Mouse (Mus musculus) cortical plate, adult 2 months (tissue): ENCODE data around the gene Lrrc8d. TPM values are rescaled to one million over a fixed set of nuclear protein-coding genes. Genes with fewer than 3 reads are reported as not detected.

Source experiments
- H3K27ac ChIP-seq: fragments of 200-500 bp; 2 replicates; pipeline ENCODE4 v1.5.1; 2012; ENCODE audit warnings: low read length, control low read depth, inconsistent platforms; ENCODE audit not compliant: insufficient read depth
- H3K4me1 ChIP-seq: fragments of 200-500 bp; 2 replicates; pipeline ENCODE4 v1.6.1; 2011; ENCODE audit warnings: low read length; ENCODE audit not compliant: control insufficient read depth, insufficient read depth
- H3K4me3 ChIP-seq: fragments of 200-500 bp; 2 replicates; pipeline ENCODE4 v1.5.1; 2011; ENCODE audit warnings: mild to moderate bottlenecking, low read length, control low read depth; ENCODE audit not compliant: insufficient read depth
- CTCF ChIP-seq: fragments of 200-500 bp; IDR thresholded peaks from 2 replicates; pipeline ENCODE4 v1.5.1; 2011; ENCODE audit warnings: mild to moderate bottlenecking, control low read depth, low read length; ENCODE audit not compliant: insufficient read depth; ENCODE audit errors: extremely low read depth
- POLR2A ChIP-seq: fragments of 200-500 bp; IDR thresholded peaks from 2 replicates; pipeline ENCODE4 v1.6.1; 2011; ENCODE audit warnings: mild to moderate bottlenecking, low read length, control low read depth; ENCODE audit not compliant: insufficient read depth; ENCODE audit errors: extremely low read depth
- polyA plus RNA-seq: library from polyadenylated mRNA; depleted of rRNA; stranded (reverse); fragments of >200 nt; gene quantifications from 2 replicates; pipeline ENCODE4 v1.2.3, GENCODE M21; 2012

The Lrrc8d gene
- polyA plus RNA-seq, 1 experiment, result 12.9 TPM

GRCm38 (mm10) chr5:105698694-105699093 is 1.1 kb upstream of the Lrrc8d start:
- no peak for TF ChIP-seq POLR2A
- TF ChIP-seq CTCF, result no peak
- Histone ChIP-seq H3K4me1 (peaks cover 2% of the 10 kb centered on the region; the same call in 1 of the 2 replicates), H3K27ac (no peak overlapping the region), H3K4me3 (no peak overlapping the region; the same call in 1 of the 2 replicates)

- H3K4me1 ChIP-seq, result peaks cover 2% of the 10 kb centered on the region; the same call in 1 of the 2 replicates
- TF ChIP-seq CTCF, result no peak
- H3K4me3 ChIP-seq, result peak overlapping the region; percentile 50
- peak overlapping the region; percentile 82 for H3K27ac ChIP-seq
Observed at GRCm38 (mm10) chr5:105700070-105700851, 492 bp downstream of the Lrrc8d start.

GRCm38 (mm10) chr5:105701326-105701725 is 1.6 kb downstream of the Lrrc8d start:
- Histone ChIP-seq H3K4me1 (peaks cover 2% of the 10 kb centered on the region; the same call in 1 of the 2 replicates), H3K27ac (no peak overlapping the region), H3K4me3 (peak overlapping the region; percentile 50; the same call in 1 of the 2 replicates)
- TF ChIP-seq POLR2A (no peak), CTCF (no peak)

GRCm38 (mm10) chr5:105701844-105702243 is 2.1 kb downstream of the Lrrc8d start:
- H3K4me3 ChIP-seq, result no peak overlapping the region
- peaks cover 2% of the 10 kb centered on the region; the same call in 1 of the 2 replicates for H3K4me1 ChIP-seq
- H3K27ac ChIP-seq, result no peak overlapping the region
- TF ChIP-seq CTCF, result no peak
- TF ChIP-seq POLR2A, result no peak

- H3K4me3 ChIP-seq, result no peak overlapping the region
- TF ChIP-seq POLR2A, result no peak
- no peak for TF ChIP-seq CTCF
- H3K4me1 ChIP-seq, result peaks cover 5% of the 10 kb centered on the region
- no peak overlapping the region for H3K27ac ChIP-seq
Observed at GRCm38 (mm10) chr5:105702580-105703285, 3.0 kb downstream of the Lrrc8d start.

GRCm38 (mm10) chr5:105703286-105703655 is 3.5 kb downstream of the Lrrc8d start:
- Histone ChIP-seq H3K4me3 (no peak overlapping the region), H3K27ac (no peak overlapping the region), H3K4me1 (peaks cover 5% of the 10 kb centered on the region)
- TF ChIP-seq CTCF, result no peak
- no peak for TF ChIP-seq POLR2A

GRCm38 (mm10) chr5:105704573-105704972 is 4.8 kb downstream of the Lrrc8d start:
- Histone ChIP-seq H3K4me3 (no peak overlapping the region), H3K27ac (no peak overlapping the region), H3K4me1 (peaks cover 5% of the 10 kb centered on the region)
- TF ChIP-seq CTCF (no peak), POLR2A (no peak)

- TF ChIP-seq POLR2A, result no peak
- TF ChIP-seq CTCF, result no peak
- Histone ChIP-seq H3K4me1 (peaks cover 6% of the 10 kb centered on the region), H3K4me3 (no peak overlapping the region), H3K27ac (no peak overlapping the region)
Observed at GRCm38 (mm10) chr5:105706635-105707034, 6.9 kb downstream of the Lrrc8d start.

GRCm38 (mm10) chr5:105708276-105708675 is 8.5 kb downstream of the Lrrc8d start:
- Histone ChIP-seq H3K4me3 (no peak overlapping the region), H3K4me1 (peaks cover 6% of the 10 kb centered on the region), H3K27ac (no peak overlapping the region)
- TF ChIP-seq CTCF (no peak), POLR2A (no peak)

- no peak for TF ChIP-seq POLR2A
- TF ChIP-seq CTCF, result no peak
- peaks cover 4% of the 10 kb centered on the region for H3K4me1 ChIP-seq
- H3K27ac ChIP-seq, result no peak overlapping the region
- no peak overlapping the region for H3K4me3 ChIP-seq
Observed at GRCm38 (mm10) chr5:105710473-105710872, 10.7 kb downstream of the Lrrc8d start.
